Mouse (Mus musculus) limb, embryonic 14.5 days (tissue): ENCODE measurements at regions not wholly inside any gene's neighbourhood (a gene's known extent, or its start where the extent isn't known, plus 50 kb on each side); places are given as distances from the start of the nearest gene placed in this dataset.

Source experiments
- ATAC-seq: fragments of 200-750 bp; cut with Nextera tagmentation; 2 replicates; pipeline ENCODE4 v1.8.0; 2017; ENCODE audit warnings: low read depth, moderate number of reproducible peaks, moderate TSS enrichment; ENCODE audit not compliant: low FRiP score
- DNase-seq: peaks from one replicate; pipeline ENCODE4 v3.0.0-alpha.2; 2015; ENCODE audit warnings: low spot score
- H3K27ac ChIP-seq: fragments of 300-500 bp; sonication (generic); replicated peaks from 2 replicates; pipeline ENCODE4 v1.5.1; 2014; ENCODE audit warnings: low read depth, mild to moderate bottlenecking, low read length, moderate library complexity, mixed read lengths
- H3K27me3 ChIP-seq: fragments of 300-500 bp; sonication (generic); 2 replicates; pipeline ENCODE4 v1.6.1; 2014; ENCODE audit warnings: low read length, mixed read lengths; ENCODE audit not compliant: control insufficient read depth, insufficient read depth
- H3K36me3 ChIP-seq: fragments of 300-500 bp; sonication (generic); 2 replicates; pipeline ENCODE4 v1.6.1; 2014; ENCODE audit warnings: mild to moderate bottlenecking, low read length, moderate library complexity, mixed read lengths; ENCODE audit not compliant: control insufficient read depth, insufficient read depth
- H3K4me1 ChIP-seq: fragments of 300-500 bp; sonication (generic); 2 replicates; pipeline ENCODE4 v1.6.1; 2014; ENCODE audit warnings: antibody characterized with exemption, low read length, mixed read lengths; ENCODE audit not compliant: control insufficient read depth, insufficient read depth
- H3K4me2 ChIP-seq: fragments of 300-500 bp; sonication (generic); replicated peaks from 2 replicates; pipeline ENCODE4 v1.6.1; 2014; ENCODE audit warnings: low read depth, mild to moderate bottlenecking, low read length, moderate library complexity; ENCODE audit not compliant: severe bottlenecking
- H3K4me3 ChIP-seq: fragments of 300-500 bp; sonication (generic); replicated peaks from 2 replicates; pipeline ENCODE4 v1.5.1; 2014; ENCODE audit warnings: low read length
- H3K9ac ChIP-seq: fragments of 300-500 bp; sonication (generic); 2 replicates; pipeline ENCODE4 v1.6.1; 2014; ENCODE audit warnings: mild to moderate bottlenecking, low read depth, low read length, moderate library complexity; ENCODE audit not compliant: severe bottlenecking
- H3K9me3 ChIP-seq: fragments of 300-500 bp; sonication (generic); 2 replicates; pipeline ENCODE4 v1.6.1; 2016; ENCODE audit warnings: low read length; ENCODE audit not compliant: control insufficient read depth
- POLR2A ChIP-seq: fragments of 200-500 bp; IDR thresholded peaks from 2 replicates; pipeline ENCODE4 v1.8.0; 2012; ENCODE audit warnings: inconsistent platforms, mild to moderate bottlenecking, moderate library complexity, borderline replicate concordance; ENCODE audit not compliant: insufficient read depth, insufficient read length; ENCODE audit errors: extremely low read depth
- WGBS: fragments of 180-500 bp; shearing (Covaris S2); extraction: QIAGEN DNeasy Blood & Tissue Kit; methylation state at CpG from one replicate; pipeline ENCODE4 v1.1.7; 2014; 5-methylcytosine and 5-hydroxymethylcytosine counted together

GRCm38 (mm10) chr10:98562297-98562912, 351.8 kb upstream of the Atp2b1 start:
- no peaks in the 10 kb centered on the region for H3K9me3 ChIP-seq
- ATAC-seq = no peak
- WGBS = 84% methylated on average over 2 of the region's 2 CpGs

GRCm38 (mm10) chr10:98572782-98573536, 341.2 kb upstream of the Atp2b1 start:
- H3K9ac ChIP-seq = no peak overlapping the region
- H3K36me3 ChIP-seq = no peaks in the 10 kb centered on the region
- TF ChIP-seq POLR2A = no peak
- ATAC-seq = no peak
- no peaks in the 10 kb centered on the region for H3K27me3 ChIP-seq
- 0 out of 2 replicates have a peak, but pooled peaks cover 4% of the 10 kb centered on the region for H3K4me1 ChIP-seq
- no peak overlapping the region for H3K4me3 ChIP-seq
- H3K4me2 ChIP-seq = 0 out of 2 replicates have a peak overlapping the region, but pooled peaks have one; percentile 2
- DNase-seq = no peak
- H3K9me3 ChIP-seq = no peaks in the 10 kb centered on the region
- H3K27ac ChIP-seq = no peak overlapping the region
- WGBS = 42% methylated on average over 16 of the region's 16 CpGs

More at GRCm38 (mm10) chr10:98562297-98562912, 351.8 kb upstream of the Atp2b1 start:
- Histone ChIP-seq H3K36me3 (no peaks in the 10 kb centered on the region), H3K27ac (no peak overlapping the region), H3K4me1 (no peaks in the 10 kb centered on the region), H3K27me3 (no peaks in the 10 kb centered on the region), H3K4me2 (no peak overlapping the region), H3K9ac (no peak overlapping the region), H3K4me3 (no peak overlapping the region)
- no peak for DNase-seq
- no peak for TF ChIP-seq POLR2A

GRCm38 (mm10) chr10:98577040-98577439, 337.2 kb upstream of the Atp2b1 start:
- DNase-seq (no peak), ATAC-seq (no peak)
- TF ChIP-seq POLR2A = no peak
- 88% methylated on average over 6 of the region's 6 CpGs for WGBS
- no peak overlapping the region for H3K27ac ChIP-seq
- no peak overlapping the region for H3K9ac ChIP-seq
- no peak overlapping the region for H3K4me2 ChIP-seq
- H3K9me3 ChIP-seq = no peaks in the 10 kb centered on the region
- no peaks in the 10 kb centered on the region for H3K27me3 ChIP-seq
- H3K4me1 ChIP-seq = 0 out of 2 replicates have a peak, but pooled peaks cover 4% of the 10 kb centered on the region
- H3K4me3 ChIP-seq = no peak overlapping the region
- H3K36me3 ChIP-seq = no peaks in the 10 kb centered on the region

- no peaks in the 10 kb centered on the region for H3K4me1 ChIP-seq
- no peaks in the 10 kb centered on the region for H3K36me3 ChIP-seq
- H3K4me3 ChIP-seq = no peak overlapping the region
- no peak overlapping the region for H3K4me2 ChIP-seq
- DNase-seq (no peak), ATAC-seq (no peak)
- no peaks in the 10 kb centered on the region for H3K9me3 ChIP-seq
- TF ChIP-seq POLR2A = no peak
- 54% methylated on average over 1 of the region's 1 CpGs for WGBS
- no peak overlapping the region for H3K27ac ChIP-seq
- H3K9ac ChIP-seq = no peak overlapping the region
- no peaks in the 10 kb centered on the region for H3K27me3 ChIP-seq
These were observed 329.4 kb upstream of the Atp2b1 start for GRCm38 (mm10) chr10:98584776-98585175.

GRCm38 (mm10) chr10:98589726-98590125, 324.5 kb upstream of the Atp2b1 start:
- Histone ChIP-seq H3K36me3 (no peaks in the 10 kb centered on the region), H3K4me3 (no peak overlapping the region), H3K4me2 (no peak overlapping the region), H3K27me3 (no peaks in the 10 kb centered on the region), H3K27ac (no peak overlapping the region), H3K9me3 (no peaks in the 10 kb centered on the region), H3K9ac (no peak overlapping the region), H3K4me1 (no peaks in the 10 kb centered on the region)
- ATAC-seq = no peak
- no peak for DNase-seq
- WGBS = 82% methylated on average over 14 of the region's 14 CpGs
- TF ChIP-seq POLR2A = no peak
